Mouse (Mus musculus): ENCODE measurements around the gene Spg20. TPM values are rescaled to one million over a fixed set of nuclear protein-coding genes. Genes with fewer than 3 reads are reported as not detected.
A peak's percentile ranks its signal among the peaks of the same experiment; 100 is the strongest.

Spg20 gene
- polyA plus RNA-seq, 1 experiment: 49.3 TPM

DNA sequence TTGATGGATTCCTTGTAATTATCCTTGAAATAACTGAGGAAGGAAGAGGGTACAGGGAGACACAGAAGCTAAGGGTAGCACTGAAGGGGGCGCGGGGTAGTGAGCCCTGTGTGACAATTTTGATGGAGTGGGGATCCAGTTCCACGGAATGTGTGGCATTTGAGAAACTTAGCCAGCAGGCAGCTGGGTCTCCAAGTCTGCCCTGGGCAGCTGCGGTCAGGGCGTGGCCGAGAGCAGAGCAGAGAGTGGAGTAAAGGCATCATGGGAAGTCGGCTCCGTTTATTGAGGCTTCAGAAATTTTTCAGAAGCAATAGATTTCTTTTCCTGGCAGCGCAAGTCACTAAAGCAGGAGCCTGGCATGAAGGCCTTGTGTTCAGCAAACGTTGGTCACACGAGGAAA lies 12.9 kb upstream of the Spg20 start:
- Histone ChIP-seq H3K36me3 (ENCODE audit: control insufficient read depth, insufficient read depth) (no peaks in the 10 kb centered on the region), H3K27me3 (ENCODE audit: control insufficient read depth, insufficient read depth, insufficient read length) (no peaks in the 10 kb centered on the region), H3K4me2 (ENCODE audit: low read depth) (peak overlapping the region; percentile 70), H3K79me2 (ENCODE audit: control insufficient read depth, insufficient read depth) (no peaks in the 10 kb centered on the region), H3K4me3 (no peak overlapping the region), H3ac (ENCODE audit: control insufficient read depth, insufficient read length) (no peak overlapping the region)
- TF ChIP-seq MAX (IDR thresholded peaks at IDR 0.05; ENCODE audit: low read depth): no peak
- TF ChIP-seq REST (IDR thresholded peaks at IDR 0.05; ENCODE audit: insufficient read depth, insufficient read length): no peak
- TF ChIP-seq MYOG (IDR thresholded peaks at IDR 0.05; ENCODE audit: control insufficient read depth in 1 of 3, insufficient read depth in 1 of 3, insufficient read length in 2 of 3, low read depth in 2 of 3): peak; percentile 92 to 99 (median 95)
- TF ChIP-seq TCF3 (IDR thresholded peaks at IDR 0.05; ENCODE audit: insufficient read length, low read depth): peak; percentile 84
- no peak for TF ChIP-seq CEBPB (IDR thresholded peaks at IDR 0.05; ENCODE audit: insufficient read depth, poor library complexity, severe bottlenecking)
- no peak for TF ChIP-seq E2F4 (IDR thresholded peaks at IDR 0.05; ENCODE audit: insufficient read depth)
- TF ChIP-seq POLR2A (IDR thresholded peaks at IDR 0.05; ENCODE audit: insufficient read length, low read depth): peak; percentile 59
- TF ChIP-seq USF1 (IDR thresholded peaks at IDR 0.05; ENCODE audit: low read depth): no peak
- peak; percentile 89 for TF ChIP-seq TCF12 (IDR thresholded peaks at IDR 0.05; ENCODE audit: insufficient read depth, poor library complexity, severe bottlenecking)
- TF ChIP-seq SRF (IDR thresholded peaks at IDR 0.05; ENCODE audit: control insufficient read depth, insufficient read length, low read depth): no peak
- TF ChIP-seq MYOD1 (IDR thresholded peaks at IDR 0.05; ENCODE audit: control insufficient read depth in 1 of 3, insufficient read length in 2 of 3, low read depth in 2 of 3): peak in 2 of 3 experiments; percentile 92 to 96
- TF ChIP-seq POLR2AphosphoS2 (IDR thresholded peaks at IDR 0.05; ENCODE audit: insufficient read length, low read depth): peak; percentile 27

DNA sequence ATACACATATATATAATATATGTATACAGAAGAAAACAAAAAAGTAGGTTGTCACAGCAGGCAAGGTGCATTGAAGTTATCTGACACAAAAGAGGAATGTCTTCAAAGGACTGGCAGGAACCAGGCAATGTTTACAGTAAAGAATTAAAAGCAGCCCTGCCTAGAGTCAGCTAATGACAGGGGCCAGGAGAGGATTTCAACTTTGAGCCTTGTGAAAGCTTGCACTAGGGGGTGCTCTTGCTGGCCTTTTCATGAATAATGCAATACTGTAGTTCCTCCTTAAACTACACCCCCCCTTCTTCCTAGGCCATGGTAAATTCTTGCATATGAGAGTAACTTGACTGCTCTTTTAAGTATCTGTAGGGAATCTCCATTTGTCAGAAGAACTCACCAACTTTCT lies 10.8 kb upstream of the Spg20 start:
- Histone ChIP-seq H3K4me2 (ENCODE audit: low read depth) (no peak overlapping the region), H3ac (ENCODE audit: control insufficient read depth, insufficient read length) (no peak overlapping the region), H3K79me2 (ENCODE audit: control insufficient read depth, insufficient read depth) (no peaks in the 10 kb centered on the region), H3K4me3 (no peak overlapping the region), H3K36me3 (ENCODE audit: control insufficient read depth, insufficient read depth) (no peaks in the 10 kb centered on the region), H3K27me3 (ENCODE audit: control insufficient read depth, insufficient read depth, insufficient read length) (no peaks in the 10 kb centered on the region)
- no peak for TF ChIP-seq MAX (IDR thresholded peaks at IDR 0.05; ENCODE audit: low read depth)
- TF ChIP-seq POLR2A (IDR thresholded peaks at IDR 0.05; ENCODE audit: insufficient read length, low read depth): no peak
- no peak for TF ChIP-seq E2F4 (IDR thresholded peaks at IDR 0.05; ENCODE audit: insufficient read depth)
- no peak for TF ChIP-seq USF1 (IDR thresholded peaks at IDR 0.05; ENCODE audit: low read depth)
- no peak for TF ChIP-seq POLR2AphosphoS2 (IDR thresholded peaks at IDR 0.05; ENCODE audit: insufficient read length, low read depth)
- TF ChIP-seq MYOD1 (IDR thresholded peaks at IDR 0.05; ENCODE audit: control insufficient read depth in 1 of 3, insufficient read length in 2 of 3, low read depth in 2 of 3): no peak
- no peak for TF ChIP-seq TCF12 (IDR thresholded peaks at IDR 0.05; ENCODE audit: insufficient read depth, poor library complexity, severe bottlenecking)
- no peak for TF ChIP-seq TCF3 (IDR thresholded peaks at IDR 0.05; ENCODE audit: insufficient read length, low read depth)
- no peak for TF ChIP-seq SRF (IDR thresholded peaks at IDR 0.05; ENCODE audit: control insufficient read depth, insufficient read length, low read depth)
- no peak for TF ChIP-seq CEBPB (IDR thresholded peaks at IDR 0.05; ENCODE audit: insufficient read depth, poor library complexity, severe bottlenecking)
- TF ChIP-seq REST (IDR thresholded peaks at IDR 0.05; ENCODE audit: insufficient read depth, insufficient read length): no peak

DNA sequence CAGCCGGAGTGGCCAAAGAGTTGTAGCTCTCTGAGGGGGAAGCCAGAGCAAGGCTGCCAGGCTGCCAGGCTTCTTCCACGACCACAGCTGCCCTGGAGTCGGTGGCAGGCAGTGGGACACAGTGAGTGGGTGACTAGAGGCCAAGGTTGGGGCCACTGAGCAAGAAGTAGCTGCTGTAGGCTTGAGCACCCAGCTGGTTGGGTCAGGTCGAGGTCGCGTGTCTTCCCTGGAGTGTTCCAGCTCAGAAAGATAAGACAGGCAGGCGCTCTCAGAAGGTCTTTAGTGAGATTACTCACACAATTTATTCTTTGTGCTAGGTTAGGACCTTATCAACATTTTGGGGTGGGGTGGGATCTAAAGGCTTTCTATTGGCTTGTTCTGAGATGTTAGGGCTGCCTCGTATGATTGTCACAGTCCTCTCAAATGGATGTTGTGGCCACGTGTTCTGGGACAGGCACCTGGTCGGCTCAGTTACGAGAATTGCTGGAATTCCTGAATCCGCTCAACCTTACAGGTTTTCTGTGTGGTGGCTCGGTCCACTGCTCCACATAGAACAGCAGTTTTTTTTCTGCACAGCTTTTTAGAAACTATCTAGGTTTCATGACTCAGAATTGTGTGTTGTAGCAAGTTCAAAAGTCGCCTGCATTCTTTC lies 6.4 kb upstream of the Spg20 start:
- H3ac ChIP-seq (ENCODE audit: control insufficient read depth, insufficient read length): no peak overlapping the region
- H3K4me3 ChIP-seq: no peak overlapping the region
- H3K4me2 ChIP-seq (ENCODE audit: low read depth): no peak overlapping the region
- TF ChIP-seq REST (IDR thresholded peaks at IDR 0.05; ENCODE audit: insufficient read depth, insufficient read length): no peak
- TF ChIP-seq MYOG (IDR thresholded peaks at IDR 0.05; ENCODE audit: control insufficient read depth in 1 of 3, insufficient read depth in 1 of 3, insufficient read length in 2 of 3, low read depth in 2 of 3): peak in 1 of 3 experiments; percentile 59
- H3K79me2 ChIP-seq (ENCODE audit: control insufficient read depth, insufficient read depth): no peaks in the 10 kb centered on the region
- H3K36me3 ChIP-seq (ENCODE audit: control insufficient read depth, insufficient read depth): no peaks in the 10 kb centered on the region
- no peaks in the 10 kb centered on the region for H3K27me3 ChIP-seq (ENCODE audit: control insufficient read depth, insufficient read depth, insufficient read length)

DNA sequence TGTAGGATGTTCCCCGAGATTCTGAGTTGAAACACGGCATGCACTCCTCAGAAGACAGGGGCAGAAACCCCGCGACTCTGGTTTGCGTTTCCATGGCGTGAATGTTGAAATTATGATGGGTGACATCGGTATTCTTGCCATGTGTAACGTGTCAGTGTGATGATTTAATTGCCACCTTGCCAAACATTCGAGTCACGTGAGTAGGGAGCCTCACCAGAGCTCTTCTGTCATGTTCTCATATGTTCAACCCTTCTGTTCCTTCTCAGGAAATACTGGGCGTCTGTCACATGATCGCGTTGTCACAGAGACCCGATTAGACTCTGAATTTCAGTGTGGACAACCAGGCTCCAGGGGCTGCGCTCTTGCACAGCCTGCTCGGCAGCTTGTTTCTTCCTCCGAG lies 5.9 kb upstream of the Spg20 start:
- H3K4me2 ChIP-seq (ENCODE audit: low read depth): no peak overlapping the region
- H3K79me2 ChIP-seq (ENCODE audit: control insufficient read depth, insufficient read depth): no peaks in the 10 kb centered on the region
- H3K27me3 ChIP-seq (ENCODE audit: control insufficient read depth, insufficient read depth, insufficient read length): no peaks in the 10 kb centered on the region
- H3K36me3 ChIP-seq (ENCODE audit: control insufficient read depth, insufficient read depth): no peaks in the 10 kb centered on the region
- TF ChIP-seq MYOG (IDR thresholded peaks at IDR 0.05; ENCODE audit: control insufficient read depth in 1 of 3, insufficient read depth in 1 of 3, insufficient read length in 2 of 3, low read depth in 2 of 3) (no peak), CEBPB (IDR thresholded peaks at IDR 0.05; ENCODE audit: insufficient read depth, poor library complexity, severe bottlenecking) (no peak)
- H3ac ChIP-seq (ENCODE audit: control insufficient read depth, insufficient read length): no peak overlapping the region
- H3K4me3 ChIP-seq: no peak overlapping the region

DNA sequence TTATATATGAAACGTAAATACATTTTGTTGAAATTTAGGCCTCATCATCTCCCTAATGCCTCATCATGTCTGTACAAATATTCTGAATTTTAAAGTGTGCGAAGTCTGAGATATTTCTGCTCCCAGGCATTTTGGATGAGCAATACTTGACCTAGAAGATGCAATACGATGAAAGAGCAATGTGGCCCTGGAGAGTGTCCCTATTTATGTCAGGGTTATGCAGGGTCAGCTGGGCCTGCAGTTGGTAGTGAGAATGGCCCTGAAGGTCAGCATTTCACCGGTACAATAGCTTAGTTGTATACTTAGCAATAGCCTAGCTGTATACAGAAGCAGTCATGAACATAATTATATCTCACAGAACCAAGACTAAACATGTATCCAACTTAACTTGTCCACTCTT lies 2.8 kb upstream of the Spg20 start:
- no peak overlapping the region for H3K4me2 ChIP-seq (ENCODE audit: low read depth)
- TF ChIP-seq MYOG (IDR thresholded peaks at IDR 0.05; ENCODE audit: control insufficient read depth in 1 of 3, insufficient read depth in 1 of 3, insufficient read length in 2 of 3, low read depth in 2 of 3) (peak in 1 of 3 experiments; percentile 36), CEBPB (IDR thresholded peaks at IDR 0.05; ENCODE audit: insufficient read depth, poor library complexity, severe bottlenecking) (peak; percentile 86; the same call in 1 of the 2 replicates), MAX (IDR thresholded peaks at IDR 0.05; ENCODE audit: low read depth) (no peak), TCF3 (IDR thresholded peaks at IDR 0.05; ENCODE audit: insufficient read length, low read depth) (no peak)
- no peak overlapping the region for H3ac ChIP-seq (ENCODE audit: control insufficient read depth, insufficient read length)
- no peaks in the 10 kb centered on the region for H3K27me3 ChIP-seq (ENCODE audit: control insufficient read depth, insufficient read depth, insufficient read length)
- peaks cover 20% of the 10 kb centered on the region for H3K79me2 ChIP-seq (ENCODE audit: control insufficient read depth, insufficient read depth)
- H3K36me3 ChIP-seq (ENCODE audit: control insufficient read depth, insufficient read depth): no peaks in the 10 kb centered on the region
- H3K4me3 ChIP-seq: no peak overlapping the region

Data from myocyte (in vitro differentiated cells).